Mouse (Mus musculus) midbrain, embryonic 16.5 days (tissue): ENCODE results near the gene Klhl36. TPM values are rescaled to one million over a fixed set of nuclear protein-coding genes. Genes with fewer than 3 reads are reported as not detected.

Source experiments
- ATAC-seq: fragments of 200-750 bp; cut with Nextera tagmentation; 2 replicates; pipeline ENCODE4 v1.8.0; 2017; ENCODE audit warnings: moderate TSS enrichment
- H3K27ac ChIP-seq: fragments of 300-500 bp; sonication (generic); 2 replicates; pipeline ENCODE4 v1.5.1; 2014; ENCODE audit warnings: mild to moderate bottlenecking, low read length, mixed read lengths
- H3K27me3 ChIP-seq: fragments of 300-500 bp; sonication (generic); 2 replicates; pipeline ENCODE4 v1.6.1; 2014; ENCODE audit warnings: low read depth, low read length, mixed read lengths; ENCODE audit not compliant: control insufficient read depth, insufficient read depth
- H3K36me3 ChIP-seq: fragments of 300-500 bp; sonication (generic); 2 replicates; pipeline ENCODE4 v1.6.1; 2014; ENCODE audit warnings: mild to moderate bottlenecking, low read length, moderate library complexity, mixed read lengths; ENCODE audit not compliant: control insufficient read depth, insufficient read depth
- H3K4me1 ChIP-seq: fragments of 300-500 bp; sonication (generic); 2 replicates; pipeline ENCODE4 v1.6.1; 2014; ENCODE audit warnings: mild to moderate bottlenecking, low read length, mixed read lengths; ENCODE audit not compliant: control insufficient read depth, insufficient read depth
- H3K4me2 ChIP-seq: fragments of 300-500 bp; sonication (generic); 2 replicates; pipeline ENCODE4 v1.6.1; 2014; ENCODE audit warnings: mild to moderate bottlenecking, low read length, mixed read lengths
- H3K4me3 ChIP-seq: fragments of 300-500 bp; sonication (generic); 2 replicates; pipeline ENCODE4 v1.5.1; 2014; ENCODE audit warnings: low read depth, mild to moderate bottlenecking, low read length, moderate library complexity, mixed read lengths
- H3K9ac ChIP-seq: fragments of 300-500 bp; sonication (generic); 2 replicates; pipeline ENCODE4 v1.6.1; 2014; ENCODE audit warnings: low read depth, low read length, mixed read lengths
- H3K9me3 ChIP-seq: fragments of 300-500 bp; sonication (generic); replicated peaks from 2 replicates; pipeline ENCODE4 v1.6.1; 2014; ENCODE audit warnings: mild to moderate bottlenecking, low read length, mixed read lengths; ENCODE audit not compliant: control insufficient read depth, poor library complexity, severe bottlenecking
- WGBS: fragments of 180-500 bp; shearing (Covaris S2); extraction: QIAGEN DNeasy Blood & Tissue Kit; methylation state at CpG from one replicate; pipeline ENCODE4 v1.1.7; 2014; 5-methylcytosine and 5-hydroxymethylcytosine counted together
- polyA plus RNA-seq: library from polyadenylated mRNA; unstranded; fragments of >200 nt; fragmentation: Nextera tagmentation; extraction: Ambion mirVana; gene quantifications from 2 replicates; pipeline ENCODE4 v1.2.1, GENCODE M21; 2015

Klhl36 gene
- polyA plus RNA-seq = 16.6 and 18.5 TPM in 2 replicates

DNA sequence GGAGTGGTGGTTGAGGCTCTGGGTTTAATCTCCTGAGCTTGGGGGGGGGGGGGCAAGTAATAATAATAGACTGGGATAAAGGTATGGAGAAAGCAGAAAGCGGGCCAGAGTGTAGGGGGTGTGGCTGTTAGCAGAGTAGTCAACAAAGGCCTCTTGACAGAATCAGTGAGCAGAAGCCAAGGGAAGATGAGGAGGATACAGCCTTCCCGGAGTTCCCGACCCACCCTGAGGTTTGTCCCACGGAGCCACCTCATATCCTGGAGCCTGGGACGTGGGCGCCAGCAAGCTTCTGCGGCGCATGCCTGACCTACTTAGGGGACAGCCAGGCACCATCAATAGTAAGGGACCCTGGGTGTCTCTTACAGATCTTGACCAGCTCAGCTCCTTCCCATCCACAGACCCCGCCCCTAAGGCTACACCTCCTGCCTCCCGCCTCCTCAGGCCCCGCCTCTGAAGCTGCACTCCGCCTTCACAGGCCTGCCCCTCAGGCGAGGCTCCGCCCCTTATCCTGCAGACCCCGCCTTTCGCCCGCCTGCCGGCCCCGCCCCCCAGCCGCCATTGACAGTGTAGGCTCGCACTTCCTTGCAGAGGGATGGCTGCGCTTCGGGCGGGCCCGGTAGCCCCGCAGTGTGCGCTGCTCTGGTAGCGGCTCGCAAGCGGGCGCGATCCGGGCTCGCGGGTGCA lies at the start of gene Klhl36:
Gene Klhl36, plus strand, starts transcription at position 561 of the 684 bp plus-strand sequence.
- Histone ChIP-seq H3K4me1 (peaks cover 13% of the 10 kb centered on the region), H3K27me3 (no peaks in the 10 kb centered on the region), H3K9me3 (no peaks in the 10 kb centered on the region), H3K4me3 (peak within 1 kb of the TSS; percentile 81), H3K27ac (peak within 1 kb of the TSS; percentile 70), H3K9ac (peak within 1 kb of the TSS; percentile 86), H3K36me3 (no peaks in the 10 kb centered on the region), H3K4me2 (peak within 1 kb of the TSS; percentile 72)
- peak; percentile 96 for ATAC-seq
- under 1% methylated on average over 28 of the region's 35 CpGs for WGBS

DNA sequence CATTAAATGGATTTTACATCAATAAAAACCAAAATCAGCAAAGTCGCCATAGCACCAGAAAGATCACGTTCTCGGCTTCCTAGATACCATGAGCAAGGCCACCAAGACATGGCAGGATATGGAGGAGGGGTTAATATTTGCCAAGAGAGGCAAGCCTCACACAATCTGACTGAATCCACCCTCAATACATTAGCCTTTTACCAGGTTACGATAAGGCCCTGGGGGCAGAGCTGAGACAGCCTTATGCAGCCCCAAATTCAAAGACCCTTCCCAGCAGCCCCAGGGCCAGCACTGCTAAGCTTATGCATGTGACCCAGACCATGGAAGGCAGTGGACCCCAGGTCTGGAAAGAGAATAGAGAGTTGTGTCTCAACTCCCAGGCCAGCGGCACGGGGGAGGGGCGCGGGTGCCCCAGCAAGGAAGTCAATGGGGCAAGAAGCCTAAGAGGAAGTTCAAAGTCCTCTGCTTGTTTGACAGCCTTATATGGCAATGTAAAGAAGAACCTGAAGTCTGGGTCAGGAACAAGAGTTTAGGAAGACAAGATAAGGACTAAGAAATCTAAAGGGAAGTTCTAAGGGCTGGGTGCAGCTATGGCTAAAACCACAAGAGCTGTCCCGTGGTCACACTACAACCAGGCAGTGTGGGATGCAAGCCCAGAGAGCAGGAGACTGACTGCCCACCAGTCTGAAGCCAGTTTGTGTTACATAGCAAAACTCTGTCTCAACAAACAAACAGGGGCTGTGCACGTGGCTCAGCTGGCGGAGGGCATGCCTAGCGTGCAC lies 49.2 kb upstream of the Klhl36 start:
- H3K4me1 ChIP-seq = peaks cover 26% of the 10 kb centered on the region
- no peak overlapping the region for H3K27ac ChIP-seq
- H3K9ac ChIP-seq = no peak overlapping the region

DNA sequence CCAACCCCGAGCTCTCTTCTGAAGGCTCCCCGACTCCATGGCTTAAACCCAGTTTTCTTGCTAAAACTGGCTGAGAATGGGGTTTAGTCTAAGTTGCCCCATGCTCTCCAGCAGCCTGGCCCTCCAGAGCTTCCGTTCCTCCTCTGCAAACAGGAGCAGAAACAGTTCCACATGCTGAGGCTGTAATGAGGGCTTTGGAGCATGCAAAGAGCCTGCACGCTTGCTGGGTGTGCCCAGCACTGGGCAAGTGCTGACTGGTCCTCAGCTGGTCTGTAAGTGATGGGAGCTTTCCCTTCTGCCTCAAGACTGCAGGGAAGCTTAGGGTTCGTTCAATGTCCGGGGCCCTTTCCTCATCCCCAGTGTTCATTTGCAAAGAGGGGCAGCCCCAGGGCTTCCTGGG lies 45.8 kb upstream of the Klhl36 start:
- Histone ChIP-seq H3K4me1 (peaks cover 13% of the 10 kb centered on the region), H3K9ac (no peak overlapping the region), H3K4me2 (no peak overlapping the region), H3K27me3 (no peaks in the 10 kb centered on the region), H3K4me3 (no peak overlapping the region), H3K36me3 (peaks cover 3% of the 10 kb centered on the region; the same call in 1 of the 2 replicates), H3K9me3 (no peaks in the 10 kb centered on the region), H3K27ac (no peak overlapping the region)
- ATAC-seq = no peak
- whole genome bisulfite sequencing = 73% methylated on average over 6 of the region's 6 CpGs

More for the DNA sequence above, 49.2 kb upstream of the Klhl36 start:
- ATAC-seq = no peak
- Histone ChIP-seq H3K36me3 (peaks cover 5% of the 10 kb centered on the region; the same call in 1 of the 2 replicates), H3K4me3 (no peak overlapping the region), H3K4me2 (no peak overlapping the region), H3K9me3 (no peaks in the 10 kb centered on the region), H3K27me3 (no peaks in the 10 kb centered on the region)
- WGBS = 80% methylated on average over 12 of the region's 12 CpGs

DNA sequence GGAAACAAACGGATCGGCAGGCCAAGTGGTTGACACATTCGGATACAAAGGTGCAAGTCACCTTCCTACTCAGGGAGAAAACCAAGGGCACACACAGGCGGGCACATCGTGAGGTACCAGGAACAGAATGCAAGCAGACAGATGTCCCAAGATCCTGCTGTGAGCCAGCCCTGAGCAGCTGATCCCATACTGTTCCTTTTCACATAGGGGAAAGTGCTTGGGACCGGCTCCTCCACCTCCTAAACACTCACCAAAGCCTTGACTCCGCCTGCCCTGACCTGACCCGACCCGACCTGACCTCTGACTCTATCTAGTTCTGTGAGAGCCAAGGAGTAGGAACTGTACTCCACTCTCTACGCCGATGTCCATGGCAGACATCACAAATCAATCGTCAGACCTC lies 44.6 kb upstream of the Klhl36 start:
- 31% methylated on average over 12 of the region's 12 CpGs for WGBS
- no peak for ATAC-seq
- H3K27me3 ChIP-seq = no peaks in the 10 kb centered on the region
- H3K9ac ChIP-seq = no peak overlapping the region
- no peak overlapping the region for H3K4me3 ChIP-seq
- H3K9me3 ChIP-seq = no peaks in the 10 kb centered on the region
- no peak overlapping the region for H3K27ac ChIP-seq
- no peak overlapping the region for H3K4me2 ChIP-seq
- peaks cover 8% of the 10 kb centered on the region for H3K4me1 ChIP-seq
- H3K36me3 ChIP-seq = peaks cover 13% of the 10 kb centered on the region

DNA sequence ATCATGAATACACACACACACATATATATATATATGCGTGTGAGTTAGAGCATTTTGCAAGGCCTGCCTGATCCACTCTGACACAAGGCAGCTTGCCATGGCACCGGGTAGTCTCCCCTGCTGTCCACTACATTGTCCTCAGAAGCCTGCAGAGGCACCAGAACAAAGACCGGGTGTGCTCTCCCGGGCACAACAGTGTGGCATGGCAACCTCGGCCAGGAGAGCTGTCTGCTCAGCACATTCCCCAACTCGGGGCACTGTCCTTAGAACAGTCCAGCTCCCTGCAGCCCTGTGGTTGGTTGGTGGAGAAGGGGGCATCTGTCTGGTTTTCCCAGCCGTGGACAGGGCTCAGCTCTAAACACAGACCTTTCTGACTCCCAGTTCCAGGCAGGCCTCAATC lies 42.8 kb upstream of the Klhl36 start:
- H3K4me3 ChIP-seq = no peak overlapping the region
- peaks cover 3% of the 10 kb centered on the region; the same call in 1 of the 2 replicates for H3K4me1 ChIP-seq
- no peaks in the 10 kb centered on the region for H3K27me3 ChIP-seq
- peaks cover 13% of the 10 kb centered on the region for H3K36me3 ChIP-seq
- no peaks in the 10 kb centered on the region for H3K9me3 ChIP-seq
- H3K4me2 ChIP-seq = no peak overlapping the region
- H3K27ac ChIP-seq = no peak overlapping the region
- no peak overlapping the region for H3K9ac ChIP-seq
- 61% methylated on average over 7 of the region's 7 CpGs for WGBS
- no peak for ATAC-seq

DNA sequence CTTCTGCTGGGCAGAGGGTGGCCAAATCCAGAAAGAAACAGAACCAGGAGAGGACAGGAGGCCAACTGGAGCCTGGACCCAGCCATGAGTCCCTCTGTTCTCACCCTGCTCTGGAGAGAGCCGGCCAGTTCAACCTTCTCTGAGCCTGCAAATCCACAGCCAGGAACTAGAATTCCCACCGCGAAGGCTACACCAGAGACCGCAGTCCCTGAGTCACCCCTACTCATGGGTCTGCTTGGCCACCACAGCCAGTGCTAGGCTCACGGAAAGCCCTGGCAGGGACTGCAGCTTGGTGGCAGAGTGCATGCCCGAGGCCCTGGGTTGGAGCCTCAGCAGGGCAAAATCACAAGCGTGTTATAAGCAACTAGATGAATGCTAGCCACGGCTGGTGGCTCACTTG lies 42.1 kb upstream of the Klhl36 start:
- H3K4me3 ChIP-seq = no peak overlapping the region
- WGBS = 94% methylated on average over 8 of the region's 8 CpGs
- H3K27me3 ChIP-seq = no peaks in the 10 kb centered on the region
- peaks cover 13% of the 10 kb centered on the region for H3K36me3 ChIP-seq
- H3K27ac ChIP-seq = no peak overlapping the region
- H3K4me1 ChIP-seq = peaks cover 3% of the 10 kb centered on the region; the same call in 1 of the 2 replicates
- H3K4me2 ChIP-seq = no peak overlapping the region
- no peaks in the 10 kb centered on the region for H3K9me3 ChIP-seq
- no peak overlapping the region for H3K9ac ChIP-seq
- no peak for ATAC-seq

DNA sequence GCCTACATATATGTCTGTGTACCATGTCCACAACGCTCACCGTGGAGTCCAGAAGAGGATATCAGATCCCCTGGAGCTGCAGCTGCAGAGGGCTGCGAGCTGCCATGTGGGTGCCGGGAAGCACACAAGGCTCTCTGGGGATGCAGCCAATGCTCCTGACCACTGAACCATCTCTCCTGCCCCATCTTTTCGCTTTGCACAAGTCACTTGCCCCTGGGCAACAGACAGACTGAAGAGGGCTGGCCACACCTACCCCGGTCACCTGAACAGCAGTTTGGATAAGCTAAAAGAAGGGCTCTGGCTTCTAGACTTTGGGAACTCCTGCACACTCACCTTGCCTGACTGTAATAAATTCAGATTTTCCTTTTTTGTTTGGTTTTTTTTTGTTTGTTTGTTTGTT lies 40.4 kb upstream of the Klhl36 start:
- Histone ChIP-seq H3K9ac (no peak overlapping the region), H3K4me3 (no peak overlapping the region), H3K36me3 (peaks cover 13% of the 10 kb centered on the region), H3K4me1 (peaks cover 3% of the 10 kb centered on the region; the same call in 1 of the 2 replicates), H3K27ac (no peak overlapping the region), H3K27me3 (no peaks in the 10 kb centered on the region), H3K4me2 (no peak overlapping the region), H3K9me3 (no peaks in the 10 kb centered on the region)
- WGBS = 97% methylated on average over 6 of the region's 6 CpGs
- ATAC-seq = no peak

DNA sequence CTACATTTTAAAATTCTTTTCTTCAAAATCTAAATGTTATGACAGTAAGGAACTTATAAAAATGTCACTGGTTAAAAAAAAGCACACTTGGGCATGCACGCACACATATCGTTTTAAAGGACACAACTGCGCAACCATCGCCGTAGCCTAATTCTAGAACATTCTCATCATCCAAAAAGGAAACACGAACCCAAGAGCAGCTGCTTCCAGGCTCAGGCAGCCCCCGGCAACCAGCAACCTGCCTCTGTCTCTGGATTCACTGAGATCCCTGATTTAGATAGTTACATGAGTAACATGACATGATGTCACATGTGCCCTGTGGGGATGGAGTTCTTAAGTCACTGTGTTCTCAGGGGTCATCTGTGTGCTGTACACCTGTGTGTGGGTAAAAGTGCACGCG lies 38.8 kb upstream of the Klhl36 start:
- no peak for ATAC-seq
- Histone ChIP-seq H3K4me2 (no peak overlapping the region), H3K9me3 (no peaks in the 10 kb centered on the region), H3K9ac (no peak overlapping the region), H3K27me3 (no peaks in the 10 kb centered on the region), H3K27ac (no peak overlapping the region), H3K4me1 (peaks cover 4% of the 10 kb centered on the region), H3K36me3 (peaks cover 13% of the 10 kb centered on the region), H3K4me3 (no peak overlapping the region)
- WGBS = 95% methylated on average over 9 of the region's 9 CpGs

DNA sequence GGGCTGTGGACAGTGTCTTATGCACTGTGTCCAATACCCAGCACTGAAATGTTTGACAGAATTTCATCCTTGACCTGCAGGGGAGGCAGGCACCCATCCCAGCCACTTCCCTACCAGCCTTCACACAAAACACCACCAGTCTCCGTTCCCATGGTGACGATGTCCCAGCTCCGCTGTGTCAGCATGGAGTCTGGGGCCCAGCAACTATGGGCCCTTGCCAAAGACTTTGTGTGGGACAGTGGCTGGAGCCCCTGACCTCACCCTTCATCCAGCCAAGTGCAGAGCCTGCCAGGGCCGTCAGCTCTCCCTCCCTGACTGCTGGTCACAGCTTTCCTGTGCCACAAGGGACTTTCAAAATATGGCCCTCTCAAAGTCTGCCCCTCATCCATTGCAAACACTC lies 38.0 kb upstream of the Klhl36 start:
- Histone ChIP-seq H3K27me3 (no peaks in the 10 kb centered on the region), H3K4me1 (peaks cover 10% of the 10 kb centered on the region), H3K9me3 (no peaks in the 10 kb centered on the region), H3K9ac (no peak overlapping the region), H3K27ac (no peak overlapping the region), H3K36me3 (peaks cover 13% of the 10 kb centered on the region), H3K4me2 (no peak overlapping the region), H3K4me3 (no peak overlapping the region)
- ATAC-seq = no peak
- WGBS = 42% methylated on average over 4 of the region's 4 CpGs
